Mouse (Mus musculus) hindbrain, embryonic 10.5 days (tissue): ENCODE results near the gene Gch1. TPM values are rescaled to one million over a fixed set of nuclear protein-coding genes. Genes with fewer than 3 reads are reported as not detected.

ENCODE experiments used
- DNase-seq: peaks from one replicate; pipeline ENCODE4 v3.0.0-alpha.2; 2017; ENCODE audit warnings: low spot score
- H3K27ac ChIP-seq: fragments of 300-500 bp; sonication (generic); 2 replicates; pipeline ENCODE4 v1.5.1; 2016; ENCODE audit warnings: mild to moderate bottlenecking, moderate library complexity
- H3K27me3 ChIP-seq: fragments of 300-500 bp; sonication (generic); 2 replicates; pipeline ENCODE4 v1.6.1; 2016; ENCODE audit warnings: mild to moderate bottlenecking; ENCODE audit not compliant: poor library complexity, insufficient read depth, severe bottlenecking
- H3K36me3 ChIP-seq: fragments of 300-500 bp; sonication (generic); 2 replicates; pipeline ENCODE4 v1.6.1; 2016; ENCODE audit warnings: mild to moderate bottlenecking, moderate library complexity
- H3K4me1 ChIP-seq: fragments of 300-500 bp; sonication (generic); replicated peaks from 2 replicates; pipeline ENCODE4 v1.6.1; 2016; ENCODE audit warnings: mild to moderate bottlenecking
- H3K4me3 ChIP-seq: fragments of 300-500 bp; sonication (generic); 2 replicates; pipeline ENCODE4 v1.5.1; 2016; ENCODE audit warnings: mild to moderate bottlenecking, moderate library complexity
- H3K9me3 ChIP-seq: fragments of 300-500 bp; sonication (generic); 2 replicates; pipeline ENCODE4 v1.6.1; 2016; ENCODE audit warnings: mild to moderate bottlenecking, moderate library complexity
- WGBS: fragments of 180-500 bp; shearing (Covaris S2); methylation state at CpG from one replicate; pipeline ENCODE4 v1.1.7; 2016; 5-methylcytosine and 5-hydroxymethylcytosine counted together
- polyA plus RNA-seq: library from polyadenylated mRNA; unstranded; fragments of >200 nt; fragmentation: Nextera tagmentation; extraction: Ambion mirVana; gene quantifications from 2 replicates; pipeline ENCODE4 v1.2.1, GENCODE M21; 2016

Gch1 gene
- polyA plus RNA-seq, 1 experiment from 2014 or later = 1.2 TPM

DNA sequence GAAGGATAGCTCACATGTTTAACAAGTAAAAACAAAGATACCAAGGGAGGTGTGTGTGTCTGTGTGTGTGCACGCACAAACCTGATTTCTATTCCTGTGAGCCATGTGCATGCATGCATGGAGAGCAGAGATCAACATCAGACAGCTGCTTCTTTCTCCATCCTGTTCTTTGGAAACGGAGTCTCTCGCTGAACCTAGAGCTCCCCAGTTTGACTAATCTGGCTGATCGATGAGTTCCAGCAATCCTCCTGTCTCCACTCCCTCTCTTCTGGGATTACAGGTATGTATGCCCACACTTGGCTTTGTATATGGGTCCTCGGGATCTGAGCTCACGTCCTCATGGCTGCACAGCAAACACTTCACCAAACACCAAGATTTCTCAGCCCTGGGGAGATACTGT, 4.3 kb upstream of the Gch1 start:
- Histone ChIP-seq H3K36me3 (no peaks in the 10 kb centered on the region), H3K4me1 (peaks cover 5% of the 10 kb centered on the region), H3K4me3 (no peak overlapping the region), H3K27ac (no peak overlapping the region), H3K9me3 (no peaks in the 10 kb centered on the region), H3K27me3 (peaks cover 6% of the 10 kb centered on the region)
- 83% methylated on average over 6 of the region's 6 CpGs for WGBS
- no peak for DNase-seq

DNA sequence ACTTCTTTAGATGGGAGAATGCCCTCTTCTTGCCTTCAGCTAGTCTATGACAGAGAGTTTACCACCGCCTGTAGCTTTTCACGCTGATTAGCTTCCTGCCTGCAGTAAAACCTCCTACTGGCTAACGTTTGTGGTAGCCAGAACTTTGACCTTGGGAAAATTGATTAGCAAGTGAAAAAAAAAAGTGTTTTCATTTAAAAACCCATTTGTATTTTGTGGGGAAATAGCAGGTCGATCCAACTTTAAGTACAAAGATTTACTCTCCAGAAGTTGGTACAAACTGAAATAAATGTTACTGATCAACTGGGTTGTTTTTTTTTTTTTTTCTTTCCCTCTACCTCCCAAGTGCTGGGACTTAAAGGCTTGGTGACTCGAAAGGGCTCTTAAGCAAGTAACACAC, 2.6 kb upstream of the Gch1 start:
- 52% methylated on average over 5 of the region's 5 CpGs for WGBS
- DNase-seq = no peak
- Histone ChIP-seq H3K27me3 (peaks cover 22% of the 10 kb centered on the region), H3K4me3 (no peak overlapping the region), H3K36me3 (no peaks in the 10 kb centered on the region), H3K4me1 (peaks cover 11% of the 10 kb centered on the region), H3K9me3 (no peaks in the 10 kb centered on the region), H3K27ac (no peak overlapping the region)

DNA sequence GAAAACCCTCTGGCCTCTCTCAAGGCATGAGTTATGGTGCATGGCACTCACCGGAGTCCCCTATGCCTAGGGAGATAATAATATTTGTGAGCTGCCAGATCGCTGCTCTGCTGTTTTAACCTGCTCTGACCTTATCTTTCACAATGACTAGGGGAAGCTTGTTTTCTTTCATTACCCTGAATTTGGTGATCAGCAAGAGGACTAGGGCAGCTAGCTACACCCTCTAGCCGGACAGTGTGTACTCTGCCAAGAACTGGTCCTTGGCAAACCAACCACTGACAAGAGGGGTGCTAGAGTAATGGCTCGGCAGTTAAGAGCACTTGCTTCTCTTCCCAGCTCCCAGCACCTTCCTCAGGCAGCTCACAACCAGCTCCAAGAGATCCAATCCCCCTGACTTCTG, 1.4 kb upstream of the Gch1 start:
- Histone ChIP-seq H3K9me3 (no peaks in the 10 kb centered on the region), H3K27ac (no peak overlapping the region), H3K4me3 (no peak overlapping the region), H3K36me3 (no peaks in the 10 kb centered on the region), H3K4me1 (peaks cover 11% of the 10 kb centered on the region), H3K27me3 (peaks cover 27% of the 10 kb centered on the region)
- no peak for DNase-seq
- WGBS = 83% methylated on average over 4 of the region's 4 CpGs

DNA sequence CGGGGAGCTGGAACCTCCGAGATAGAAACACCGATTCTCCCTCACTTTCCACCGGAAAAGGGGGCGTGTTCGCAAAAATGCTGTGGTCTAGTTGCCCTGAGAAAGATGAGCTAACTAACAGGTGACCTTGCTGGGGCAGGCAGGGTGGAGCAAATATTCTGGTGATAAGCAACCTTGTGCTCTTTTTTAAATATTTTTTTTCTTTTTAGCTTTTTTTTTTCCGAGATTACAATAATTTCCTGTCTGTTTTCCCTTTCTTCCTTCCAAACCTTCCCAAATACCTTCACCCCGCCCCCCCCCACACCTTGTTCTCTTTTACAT, 382 bp upstream of the Gch1 start:
- Histone ChIP-seq H3K4me3 (peak overlapping the region; percentile 89), H3K4me1 (peaks cover 11% of the 10 kb centered on the region), H3K36me3 (no peaks in the 10 kb centered on the region), H3K27me3 (peaks cover 27% of the 10 kb centered on the region), H3K27ac (no peak overlapping the region), H3K9me3 (no peaks in the 10 kb centered on the region)
- no peak for DNase-seq
- WGBS = 13% methylated on average over 8 of the region's 8 CpGs

DNA sequence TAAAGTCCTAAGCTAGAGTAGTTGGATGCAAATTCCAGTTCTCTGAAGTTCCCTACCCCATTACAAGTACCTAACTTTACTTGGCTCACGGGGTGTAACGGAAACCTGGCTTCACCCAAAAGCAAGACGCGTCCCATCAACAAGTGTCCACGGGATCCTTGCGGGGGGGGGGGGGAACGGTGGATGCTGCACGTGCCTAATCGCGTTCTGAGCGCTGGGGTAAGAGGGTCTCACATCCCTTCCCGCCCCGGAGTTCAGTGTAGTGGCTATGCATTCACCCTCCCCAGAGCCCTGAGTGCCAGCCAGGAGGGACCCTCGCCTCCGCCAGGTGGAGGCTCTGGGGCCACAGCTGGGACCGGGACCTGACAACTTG, 752 bp downstream of the Gch1 start:
- H3K36me3 ChIP-seq = no peaks in the 10 kb centered on the region
- no peaks in the 10 kb centered on the region for H3K9me3 ChIP-seq
- peak overlapping the region; percentile 73; the same call in 1 of the 2 replicates for H3K27ac ChIP-seq
- H3K27me3 ChIP-seq = peaks cover 27% of the 10 kb centered on the region
- H3K4me1 ChIP-seq = peaks cover 11% of the 10 kb centered on the region
- WGBS = under 1% methylated on average over 16 of the region's 16 CpGs
- DNase-seq = no peak
- peak overlapping the region; percentile 89 for H3K4me3 ChIP-seq

DNA sequence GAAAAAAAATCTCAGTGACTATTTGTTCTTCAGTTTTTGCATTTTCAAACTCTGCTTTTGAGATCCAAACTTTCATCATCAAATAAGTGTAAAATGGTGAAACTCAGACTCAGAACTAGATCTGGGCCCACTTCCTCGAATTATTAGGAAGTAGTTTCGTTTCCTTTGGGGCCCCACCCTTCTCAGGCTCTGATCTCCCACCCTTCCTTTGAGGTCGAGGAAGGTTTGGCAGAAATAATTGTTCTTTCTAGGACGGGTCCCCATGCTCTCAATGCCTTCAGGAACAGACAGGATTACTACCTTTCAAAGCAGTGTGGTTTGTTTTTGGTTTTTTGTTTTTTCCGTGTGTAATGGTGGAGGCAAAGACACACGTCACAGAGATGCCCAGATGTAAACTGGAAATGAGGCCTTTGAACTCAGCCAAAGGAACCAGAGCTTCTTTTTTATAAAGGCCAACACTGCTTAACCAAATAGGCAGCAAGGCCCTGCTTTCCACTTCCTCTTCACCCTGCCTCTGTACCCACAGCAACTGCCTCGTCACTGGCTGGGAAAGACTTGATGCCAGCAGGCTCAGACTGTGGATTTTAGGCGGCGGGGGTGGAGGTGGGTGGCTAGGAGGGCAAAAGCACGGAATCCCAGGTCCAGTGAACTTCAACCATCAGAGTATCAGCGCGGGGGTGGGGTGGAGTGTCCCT, 1.4 kb downstream of the Gch1 start:
- Histone ChIP-seq H3K36me3 (no peaks in the 10 kb centered on the region), H3K9me3 (no peaks in the 10 kb centered on the region), H3K27me3 (peaks cover 27% of the 10 kb centered on the region), H3K27ac (no peak overlapping the region), H3K4me1 (peaks cover 11% of the 10 kb centered on the region), H3K4me3 (peak overlapping the region; percentile 89; the same call in 1 of the 2 replicates)
- 41% methylated on average over 12 of the region's 12 CpGs for WGBS
- no peak for DNase-seq

DNA sequence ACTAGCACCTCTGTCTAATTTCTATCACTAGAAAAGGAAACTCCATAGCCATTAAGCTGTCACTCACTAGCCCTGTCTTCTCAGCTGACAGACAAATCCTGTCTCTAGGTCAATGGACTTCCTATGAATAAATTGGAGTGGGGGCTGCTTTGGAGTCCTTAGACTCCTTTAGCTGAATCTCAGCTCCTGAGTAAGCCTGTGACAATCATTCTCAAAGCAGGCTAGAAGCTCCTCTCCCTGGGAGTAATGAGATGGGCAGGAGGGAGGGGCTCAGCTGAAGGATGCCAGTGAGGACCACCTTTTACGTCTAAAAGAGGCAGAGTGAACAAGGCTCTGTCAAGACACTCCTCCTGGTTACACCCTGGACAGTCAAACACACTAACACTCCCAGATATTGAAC, 2.0 kb downstream of the Gch1 start:
- 32% methylated on average over 1 of the region's 1 CpGs for WGBS
- H3K4me1 ChIP-seq = peaks cover 11% of the 10 kb centered on the region
- no peaks in the 10 kb centered on the region for H3K36me3 ChIP-seq
- no peak overlapping the region for H3K27ac ChIP-seq
- DNase-seq = no peak
- H3K4me3 ChIP-seq = no peak overlapping the region
- H3K9me3 ChIP-seq = no peaks in the 10 kb centered on the region
- H3K27me3 ChIP-seq = peaks cover 27% of the 10 kb centered on the region

DNA sequence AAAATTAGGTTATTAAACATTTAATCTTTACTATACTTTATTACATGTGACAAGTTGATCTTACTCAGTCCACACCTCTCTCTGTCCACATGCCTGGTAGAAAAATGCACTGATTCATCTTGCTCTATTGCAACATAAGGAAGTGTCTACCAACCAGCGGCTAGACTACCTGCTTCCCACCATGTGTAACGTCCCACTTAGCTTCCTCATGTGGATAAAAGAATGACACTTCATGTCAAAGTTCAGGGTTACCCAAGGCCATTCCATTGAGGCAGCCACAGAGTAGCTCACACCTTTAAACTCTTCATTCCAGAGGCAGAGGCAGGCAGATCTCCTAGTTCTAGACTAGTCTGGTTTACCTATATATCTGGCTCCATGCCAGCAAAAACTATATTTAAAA, 2.7 kb downstream of the Gch1 start:
- H3K27ac ChIP-seq = no peak overlapping the region
- WGBS = 83% methylated on average over 2 of the region's 2 CpGs

DNA sequence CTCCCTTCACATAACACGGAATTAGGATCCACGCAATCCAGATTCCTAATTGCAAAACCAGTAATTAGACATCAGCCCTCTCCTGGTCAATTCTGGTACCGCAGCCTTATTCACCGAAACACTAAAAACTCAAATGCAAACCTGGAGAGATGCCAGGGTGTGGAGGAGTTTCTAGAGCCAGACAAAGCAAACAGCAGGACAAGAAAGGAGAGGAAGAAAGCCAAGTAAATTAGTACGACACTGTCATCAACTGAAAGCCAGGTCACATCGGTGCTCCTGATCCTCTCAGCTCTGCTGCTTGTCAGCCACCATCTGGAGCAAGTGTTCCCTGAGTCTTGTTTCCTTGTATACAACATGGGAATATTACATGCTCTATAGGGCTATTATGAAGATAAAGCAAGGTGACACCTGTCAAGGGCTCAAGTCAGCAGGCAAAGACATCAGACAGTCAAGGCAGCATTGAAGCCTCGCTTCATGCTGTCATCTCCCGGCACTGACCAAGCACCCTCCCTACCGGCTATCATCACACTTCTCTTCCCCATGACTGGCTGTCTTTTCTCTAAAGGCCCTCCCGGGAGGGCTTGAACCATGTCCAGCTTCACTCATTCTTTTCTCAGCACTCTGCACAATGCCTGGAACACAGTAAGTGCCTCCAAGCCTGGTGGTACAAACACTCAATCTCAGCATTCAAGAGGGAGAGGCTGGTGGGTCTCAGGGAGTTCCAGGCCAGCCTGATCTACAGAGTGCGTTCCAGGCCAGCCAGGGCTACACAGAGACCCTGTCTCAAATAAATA, 7.5 kb downstream of the Gch1 start:
- no peak overlapping the region for H3K4me3 ChIP-seq
- 67% methylated on average over 11 of the region's 11 CpGs for WGBS
- H3K36me3 ChIP-seq = no peaks in the 10 kb centered on the region

More for the DNA sequence above, 2.7 kb downstream of the Gch1 start:
- Histone ChIP-seq H3K27me3 (peaks cover 27% of the 10 kb centered on the region), H3K4me3 (no peak overlapping the region), H3K9me3 (no peaks in the 10 kb centered on the region), H3K36me3 (no peaks in the 10 kb centered on the region), H3K4me1 (peaks cover 11% of the 10 kb centered on the region)
- no peak for DNase-seq

DNA sequence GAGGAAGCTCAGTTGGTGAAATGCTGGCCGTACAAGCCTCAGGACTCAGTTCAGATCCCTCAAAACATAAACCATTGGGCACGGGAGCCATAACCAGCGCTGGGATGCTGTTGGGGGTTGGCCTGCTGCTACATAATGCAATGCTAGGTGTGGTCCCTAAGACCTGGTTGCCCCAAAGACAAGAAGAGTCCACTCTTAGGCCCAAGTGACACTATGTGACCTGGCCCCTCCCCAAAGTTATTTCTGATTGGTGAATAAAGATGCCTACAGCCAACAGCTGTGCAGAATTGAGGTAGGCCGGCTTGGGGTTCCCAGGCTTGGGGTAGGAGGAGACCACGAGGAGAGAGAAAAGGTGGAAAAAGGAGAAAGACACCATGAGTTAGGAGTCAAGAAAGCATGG, 10.4 kb downstream of the Gch1 start:
- Histone ChIP-seq H3K27ac (no peak overlapping the region), H3K36me3 (no peaks in the 10 kb centered on the region), H3K9me3 (no peaks in the 10 kb centered on the region), H3K27me3 (no peaks in the 10 kb centered on the region), H3K4me3 (no peak overlapping the region), H3K4me1 (peaks cover 6% of the 10 kb centered on the region)
- 88% methylated on average over 5 of the region's 5 CpGs for WGBS
- no peak for DNase-seq

More for the DNA sequence above, 7.5 kb downstream of the Gch1 start:
- Histone ChIP-seq H3K9me3 (no peaks in the 10 kb centered on the region), H3K4me1 (peaks cover 6% of the 10 kb centered on the region), H3K27ac (no peak overlapping the region), H3K27me3 (peaks cover 3% of the 10 kb centered on the region; the same call in 1 of the 2 replicates)
- no peak for DNase-seq

DNA sequence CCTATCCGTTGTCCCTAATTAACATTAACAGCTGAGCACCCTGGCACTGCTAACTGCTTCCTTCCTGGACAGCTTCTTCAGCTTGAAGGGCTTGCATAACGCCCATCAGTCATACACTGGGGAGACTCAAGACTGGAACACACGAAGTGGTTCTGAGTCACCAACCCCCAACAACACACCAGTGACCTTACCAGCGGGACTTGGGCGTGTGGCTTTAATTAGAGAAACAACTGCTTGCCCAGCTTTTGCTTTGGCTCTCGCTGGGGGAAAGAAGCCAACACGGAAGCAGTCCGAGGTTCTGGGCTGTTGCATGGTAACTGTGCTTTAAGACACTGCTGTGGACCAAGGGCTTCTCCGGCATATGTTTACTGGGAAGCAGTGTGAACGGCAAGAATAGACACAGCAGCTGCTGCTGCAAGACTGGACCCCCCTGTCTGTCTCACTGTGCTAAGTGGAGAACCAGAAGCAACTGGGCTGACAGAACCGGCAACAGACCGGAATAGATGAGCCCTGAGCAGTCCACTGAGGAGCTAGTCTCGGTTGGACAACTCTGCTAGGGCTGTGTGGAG, 11.3 kb downstream of the Gch1 start:
- Histone ChIP-seq H3K9me3 (no peaks in the 10 kb centered on the region), H3K27ac (no peak overlapping the region), H3K36me3 (no peaks in the 10 kb centered on the region), H3K4me1 (peaks cover 6% of the 10 kb centered on the region), H3K27me3 (no peaks in the 10 kb centered on the region), H3K4me3 (no peak overlapping the region)
- peak; percentile 16 for DNase-seq
- 58% methylated on average over 13 of the region's 13 CpGs for WGBS

DNA sequence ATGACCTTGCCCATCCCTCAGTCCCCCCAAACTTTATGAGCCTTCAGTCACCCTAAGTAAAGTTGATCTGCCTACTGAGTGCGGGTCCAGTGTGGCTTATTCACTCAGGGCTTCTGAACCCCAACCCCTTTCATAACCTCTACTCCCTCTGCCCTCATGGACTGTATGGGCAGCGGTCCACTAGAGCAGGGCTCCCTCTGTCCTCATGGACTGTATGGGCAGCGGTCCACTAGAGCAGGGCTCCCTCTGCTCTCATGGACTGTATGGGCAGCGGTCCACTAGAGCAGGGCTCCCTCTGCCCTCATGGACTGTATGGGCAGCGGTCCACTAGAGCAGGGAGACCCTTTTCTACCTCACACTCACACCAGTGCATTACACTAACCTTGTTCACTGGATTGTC, 13.0 kb downstream of the Gch1 start:
- Histone ChIP-seq H3K36me3 (no peaks in the 10 kb centered on the region), H3K9me3 (no peaks in the 10 kb centered on the region), H3K27me3 (no peaks in the 10 kb centered on the region), H3K4me3 (no peak overlapping the region), H3K4me1 (peaks cover 6% of the 10 kb centered on the region), H3K27ac (no peak overlapping the region)
- no peak for DNase-seq
- WGBS = 92% methylated on average over 5 of the region's 5 CpGs

DNA sequence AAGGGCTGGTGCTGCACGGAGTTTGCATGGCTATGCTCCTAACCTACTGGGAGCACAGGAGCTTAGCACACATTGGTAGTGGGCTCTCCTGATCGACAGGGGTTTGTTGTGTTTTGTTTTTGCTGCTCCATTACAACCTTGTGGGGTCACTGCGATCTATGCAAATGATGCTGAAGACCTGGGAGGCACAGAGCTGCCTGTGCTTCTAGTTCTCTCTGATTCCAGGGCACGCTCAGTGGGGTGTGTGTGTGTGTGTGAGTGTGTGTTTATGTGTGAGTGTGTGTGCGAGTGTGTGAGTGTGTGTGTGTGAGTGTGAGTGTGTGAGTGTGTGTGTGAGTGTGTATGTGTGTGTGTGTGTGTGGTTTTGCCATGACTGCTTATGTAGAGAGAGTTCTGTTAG, 14.1 kb downstream of the Gch1 start:
- Histone ChIP-seq H3K9me3 (no peaks in the 10 kb centered on the region), H3K4me3 (no peak overlapping the region), H3K27me3 (no peaks in the 10 kb centered on the region), H3K27ac (no peak overlapping the region), H3K36me3 (no peaks in the 10 kb centered on the region), H3K4me1 (peaks cover 6% of the 10 kb centered on the region)
- DNase-seq = no peak
- 76% methylated on average over 5 of the region's 5 CpGs for WGBS
